In the genomic region with DNA sequence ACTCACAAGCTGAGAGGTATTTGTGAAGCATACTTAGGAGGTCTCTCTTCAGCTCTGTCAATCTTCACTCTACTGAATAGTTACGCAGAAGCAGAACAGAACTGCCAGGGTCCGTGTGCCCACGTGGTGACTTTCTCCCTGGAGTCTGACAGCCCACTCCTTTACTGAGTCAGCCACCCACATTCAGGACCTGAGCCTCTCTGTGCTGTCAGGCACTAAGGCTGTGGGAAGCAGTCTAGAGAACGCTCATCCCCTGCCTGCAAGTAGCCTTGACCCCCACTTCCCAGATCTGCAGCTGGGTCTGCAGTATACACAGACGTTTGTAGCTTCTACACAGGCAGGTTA, we compare ENCODE assay signal across 11 mouse cellular contexts.
DNase-seq lines count a peak whose midpoint lies in the region; ATAC-seq and TF ChIP-seq lines count a peak whose summit lies in the region.
"Had no signal": no experiment of that assay in that cellular context is flagged by ENCODE, and none has a peak within 500 bp of the region (broad histone marks: within the 10 kb centered on the region; RNA-seq: fewer than 3 reads in every experiment).

No protein-coding gene starts in this region.

- no peaks in the 10 kb centered on the region for H3K9me3 ChIP-seq in embryonic facial prominence, embryonic 15.5 days (replicated peaks)
- H3K9me3 ChIP-seq in embryonic facial prominence, embryonic 10.5 days, result no peaks in the 10 kb centered on the region
- no peaks in the 10 kb centered on the region for H3K9me3 ChIP-seq in hindbrain, embryonic 13.5 days
- no peaks in the 10 kb centered on the region for H3K9me3 ChIP-seq in hindbrain, embryonic 16.5 days (ENCODE audit: control insufficient read depth, low read length)
- H3K9me3 ChIP-seq: forebrain, embryonic 13.5 days; limb, embryonic 13.5 days had no signal

- no peak for DNase-seq in embryonic facial prominence, embryonic 10.5 days (ENCODE audit: low spot score)
- DNase-seq in liver, adult 2 months (ENCODE audit: extremely low read depth, low read depth, low spot score), result no peak
- DNase-seq in liver, result no peak
- peak; percentile 53 to 82 for DNase-seq in left cerebral cortex, postnatal 25 days (ENCODE audit: low spot score in 2 of 2)
- DNase-seq in thymus, adult 18-20 months, result no peak
- DNase-seq: cerebellum, adult 9-10 months had no signal

- no peak for TF ChIP-seq POLR2A in liver, adult 2 months (IDR thresholded peaks at IDR 0.05; ENCODE audit: extremely low read depth, insufficient read depth, low read length)

- peaks cover 36% of the 10 kb centered on the region for H3K36me3 ChIP-seq in embryonic facial prominence, embryonic 15.5 days
- peaks cover 37% of the 10 kb centered on the region for H3K36me3 ChIP-seq in embryonic facial prominence, embryonic 10.5 days (replicated peaks)
- H3K36me3 ChIP-seq in hindbrain, embryonic 13.5 days, result no peaks in the 10 kb centered on the region
- H3K36me3 ChIP-seq in hindbrain, embryonic 16.5 days (ENCODE audit: control insufficient read depth, insufficient read depth, low read length), result no peaks in the 10 kb centered on the region
- H3K36me3 ChIP-seq in liver, adult 2 months (ENCODE audit: control insufficient read depth, insufficient read depth, low read length), result peaks cover 4% of the 10 kb centered on the region; the same call in 1 of the 2 replicates

- H3K79me2 ChIP-seq in liver, adult 2 months (ENCODE audit: control insufficient read depth, insufficient read depth, low read length), result no peaks in the 10 kb centered on the region

- no peak for ATAC-seq in embryonic facial prominence, embryonic 15.5 days (ENCODE audit: insufficient number of reproducible peaks, low FRiP score, low TSS enrichment, low read depth)
- no peak for ATAC-seq in hindbrain, embryonic 13.5 days (ENCODE audit: low FRiP score)
- ATAC-seq in hindbrain, embryonic 16.5 days, result no peak
- ATAC-seq: forebrain, embryonic 13.5 days had no signal

- H3K4me2 ChIP-seq in embryonic facial prominence, embryonic 15.5 days (replicated peaks), result no peak overlapping the region
- no peak overlapping the region for H3K4me2 ChIP-seq in hindbrain, embryonic 13.5 days
- H3K4me2 ChIP-seq in hindbrain, embryonic 16.5 days (ENCODE audit: low read length), result no peak overlapping the region
- H3K4me2 ChIP-seq: forebrain, embryonic 13.5 days; limb, embryonic 13.5 days had no signal

- H3K27ac ChIP-seq in embryonic facial prominence, embryonic 15.5 days (replicated peaks), result 0 out of 2 replicates have a peak overlapping the region, but pooled peaks have one; percentile 2
- no peak overlapping the region for H3K27ac ChIP-seq in embryonic facial prominence, embryonic 10.5 days (replicated peaks)
- H3K27ac ChIP-seq in hindbrain, embryonic 13.5 days, result peak overlapping the region; percentile 46; the same call in 1 of the 2 replicates
- H3K27ac ChIP-seq in hindbrain, embryonic 16.5 days (ENCODE audit: low read depth, low read length), result no peak overlapping the region
- peak overlapping the region; percentile 75 for H3K27ac ChIP-seq in liver, adult 2 months (replicated peaks; ENCODE audit: insufficient read depth, low read depth, low read length)
- H3K27ac ChIP-seq: forebrain, embryonic 13.5 days; limb, embryonic 13.5 days had no signal

- H3K4me3 ChIP-seq in embryonic facial prominence, embryonic 15.5 days (replicated peaks), result no peak overlapping the region
- H3K4me3 ChIP-seq in embryonic facial prominence, embryonic 10.5 days, result no peak overlapping the region
- H3K4me3 ChIP-seq in hindbrain, embryonic 13.5 days, result no peak overlapping the region
- no peak overlapping the region for H3K4me3 ChIP-seq in hindbrain, embryonic 16.5 days (ENCODE audit: low read length)
- H3K4me3 ChIP-seq in liver, adult 2 months (ENCODE audit: insufficient read depth, low read depth, low read length), result no peak overlapping the region
- H3K4me3 ChIP-seq: forebrain, embryonic 13.5 days; limb, embryonic 13.5 days had no signal

- no peaks in the 10 kb centered on the region for H3K4me1 ChIP-seq in embryonic facial prominence, embryonic 15.5 days
- peaks cover 44% of the 10 kb centered on the region for H3K4me1 ChIP-seq in embryonic facial prominence, embryonic 10.5 days
- H3K4me1 ChIP-seq in hindbrain, embryonic 13.5 days (replicated peaks), result peaks cover 13% of the 10 kb centered on the region
- no peaks in the 10 kb centered on the region; the same call in 1 of the 2 replicates for H3K4me1 ChIP-seq in hindbrain, embryonic 16.5 days (ENCODE audit: control insufficient read depth, insufficient read depth, low read depth, low read length)
- peaks cover 61% of the 10 kb centered on the region for H3K4me1 ChIP-seq in liver, adult 2 months (ENCODE audit: control insufficient read depth, insufficient read depth, low read length)
- H3K4me1 ChIP-seq: forebrain, embryonic 13.5 days; limb, embryonic 13.5 days had no signal

- WGBS in embryonic facial prominence, embryonic 15.5 days, result 85% methylated on average over 5 of the region's 5 CpGs
- WGBS in embryonic facial prominence, embryonic 10.5 days, result 84% methylated on average over 5 of the region's 5 CpGs
- 72% methylated on average over 5 of the region's 5 CpGs for WGBS in hindbrain, embryonic 13.5 days
- WGBS in hindbrain, embryonic 16.5 days, result 55% methylated on average over 5 of the region's 5 CpGs
- 64% methylated on average over 5 of the region's 5 CpGs for WGBS in liver, adult 2 months

- H3K9ac ChIP-seq in embryonic facial prominence, embryonic 15.5 days, result no peak overlapping the region
- H3K9ac ChIP-seq in hindbrain, embryonic 13.5 days, result no peak overlapping the region
- H3K9ac ChIP-seq in hindbrain, embryonic 16.5 days (ENCODE audit: low read depth, low read length), result no peak overlapping the region
- H3K9ac ChIP-seq in liver, adult 2 months (ENCODE audit: low read depth, low read length), result peak overlapping the region; percentile 33
- H3K9ac ChIP-seq: forebrain, embryonic 13.5 days; limb, embryonic 13.5 days had no signal

- intact Hi-C loops in left cerebral cortex, postnatal 25 days (cut with DNase I), result no loop called here

- H3K27me3 ChIP-seq in embryonic facial prominence, embryonic 15.5 days, result no peaks in the 10 kb centered on the region
- no peaks in the 10 kb centered on the region for H3K27me3 ChIP-seq in embryonic facial prominence, embryonic 10.5 days (replicated peaks; ENCODE audit: low read depth, poor library complexity, severe bottlenecking)
- H3K27me3 ChIP-seq in hindbrain, embryonic 13.5 days, result no peaks in the 10 kb centered on the region
- no peaks in the 10 kb centered on the region for H3K27me3 ChIP-seq in hindbrain, embryonic 16.5 days (replicated peaks; ENCODE audit: control insufficient read depth, insufficient read depth, low read length)
- H3K27me3 ChIP-seq in liver, adult 2 months (ENCODE audit: control insufficient read depth, insufficient read depth, low read length), result no peaks in the 10 kb centered on the region
- H3K27me3 ChIP-seq: forebrain, embryonic 13.5 days; limb, embryonic 13.5 days had no signal

- TF ChIP-seq CTCF in liver, adult 2 months (IDR thresholded peaks at IDR 0.05; ENCODE audit: low read depth, low read length), result no peak

Comparison
In these comparisons a context has a peak if more than half of its experiments do, and no peak if none do; other contexts are left out.
1. H3K27ac ChIP-seq: peak in embryonic facial prominence, embryonic 15.5 days (single experiment), hindbrain, embryonic 13.5 days (single experiment) and liver, adult 2 months (single experiment); none in embryonic facial prominence, embryonic 10.5 days (single experiment) and hindbrain, embryonic 16.5 days (single experiment).
2. DNase-seq: peak in left cerebral cortex, postnatal 25 days (2 of 2); none in embryonic facial prominence, embryonic 10.5 days (single experiment), liver, adult 2 months (single experiment), liver (single experiment) and thymus, adult 18-20 months (0 of 2).